Mouse (Mus musculus) megakaryocyte, embryonic 14.5 days (primary cell): ENCODE measurements around the gene Sertad1.

Experiments
- FLI1 ChIP-seq: IDR thresholded peaks from 2 replicates; pipeline ENCODE4 v1.6.1; 2012; ENCODE audit warnings: low read length, inconsistent platforms, mixed read lengths
- GATA1 ChIP-seq: IDR thresholded peaks from 3 replicates; pipeline ENCODE4 v1.6.1; 2012; ENCODE audit warnings: mixed read lengths, low read length, inconsistent platforms, borderline replicate concordance

DNA sequence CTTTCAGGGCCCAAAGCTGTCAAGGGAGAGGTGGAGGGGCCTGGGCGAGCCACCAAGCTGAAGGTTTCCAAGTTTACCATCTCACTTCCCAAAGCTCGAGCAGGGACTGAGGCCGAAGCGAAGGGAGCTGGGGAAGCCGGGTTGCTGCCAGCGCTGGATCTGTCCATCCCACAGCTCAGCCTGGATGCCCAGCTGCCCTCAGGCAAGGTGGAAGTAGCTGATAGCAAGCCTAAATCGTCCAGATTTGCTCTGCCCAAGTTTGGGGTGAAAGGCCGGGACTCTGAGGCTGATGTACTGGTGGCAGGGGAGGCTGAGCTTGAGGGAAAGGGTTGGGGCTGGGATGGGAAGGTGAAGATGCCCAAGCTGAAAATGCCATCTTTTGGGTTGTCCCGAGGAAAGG lies 31.6 kb downstream of the Sertad1 start:
- no peak for TF ChIP-seq FLI1
- no peak for TF ChIP-seq GATA1
